Mouse (Mus musculus) embryonic facial prominence, embryonic 11.5 days (tissue): ENCODE results near the gene Git1. TPM values are rescaled to one million over a fixed set of nuclear protein-coding genes. Genes with fewer than 3 reads are reported as not detected.

Experiments used
- ATAC-seq: fragments of 200-750 bp; cut with Nextera tagmentation; replicated peaks from 2 replicates; pipeline ENCODE4 v1.8.0; 2017; ENCODE audit warnings: low read depth; ENCODE audit not compliant: insufficient number of reproducible peaks, low FRiP score, low TSS enrichment
- DNase-seq: peaks from one replicate; pipeline ENCODE4 v3.0.0-alpha.2; 2015; ENCODE audit warnings: low spot score
- H3K27ac ChIP-seq: fragments of 300-500 bp; sonication (generic); replicated peaks from 2 replicates; pipeline ENCODE4 v1.5.1; 2014; ENCODE audit warnings: mild to moderate bottlenecking, low read depth, low read length, control low read depth
- H3K27me3 ChIP-seq: fragments of 300-500 bp; sonication (generic); 2 replicates; pipeline ENCODE4 v1.6.1; 2014; ENCODE audit warnings: mild to moderate bottlenecking, low read length, moderate library complexity, mixed read lengths; ENCODE audit not compliant: control insufficient read depth, insufficient read depth
- H3K36me3 ChIP-seq: fragments of 300-500 bp; sonication (generic); replicated peaks from 2 replicates; pipeline ENCODE4 v1.6.1; 2014; ENCODE audit warnings: low read depth, mild to moderate bottlenecking, low read length, moderate library complexity, mixed read lengths; ENCODE audit not compliant: control insufficient read depth, insufficient read depth
- H3K4me1 ChIP-seq: fragments of 300-500 bp; sonication (generic); 2 replicates; pipeline ENCODE4 v1.6.1; 2014; ENCODE audit warnings: low read length, mixed read lengths; ENCODE audit not compliant: control insufficient read depth, insufficient read depth
- H3K4me2 ChIP-seq: fragments of 300-500 bp; sonication (generic); 2 replicates; pipeline ENCODE4 v1.6.1; 2014; ENCODE audit warnings: low read depth, mild to moderate bottlenecking, control low read depth, low read length, moderate library complexity
- H3K4me3 ChIP-seq: fragments of 300-500 bp; sonication (generic); 2 replicates; pipeline ENCODE4 v1.5.1; 2014; ENCODE audit warnings: low read depth, low read length, control low read depth
- H3K9ac ChIP-seq: fragments of 300-500 bp; sonication (generic); replicated peaks from 2 replicates; pipeline ENCODE4 v1.6.1; 2014; ENCODE audit warnings: mild to moderate bottlenecking, control low read depth, low read length
- H3K9me3 ChIP-seq: fragments of 300-500 bp; sonication (generic); replicated peaks from 2 replicates; pipeline ENCODE4 v1.6.1; 2016; ENCODE audit warnings: mild to moderate bottlenecking, low read length, inconsistent platforms, mixed read lengths; ENCODE audit not compliant: control insufficient read depth
- WGBS: fragments of 180-500 bp; shearing (Covaris S2); extraction: QIAGEN DNeasy Blood & Tissue Kit; methylation state at CpG from one replicate; pipeline ENCODE4 v1.1.7; 2014; 5-methylcytosine and 5-hydroxymethylcytosine counted together
- polyA plus RNA-seq: library from polyadenylated mRNA; unstranded; fragments of >200 nt; fragmentation: Nextera tagmentation; extraction: Ambion mirVana; gene quantifications from 2 replicates; pipeline ENCODE4 v1.2.1, GENCODE M21; 2014

Gene Git1
- polyA plus RNA-seq, 1 experiment from 2014 or later = 12.4 TPM

GRCm38 (mm10) chr11:77492311-77492871 lies 971 bp upstream of the Git1 start:
- H3K4me2 ChIP-seq = peak overlapping the region; percentile 80
- DNase-seq = peak; percentile 23
- under 1% methylated on average over 17 of the region's 18 CpGs for WGBS

DNA sequence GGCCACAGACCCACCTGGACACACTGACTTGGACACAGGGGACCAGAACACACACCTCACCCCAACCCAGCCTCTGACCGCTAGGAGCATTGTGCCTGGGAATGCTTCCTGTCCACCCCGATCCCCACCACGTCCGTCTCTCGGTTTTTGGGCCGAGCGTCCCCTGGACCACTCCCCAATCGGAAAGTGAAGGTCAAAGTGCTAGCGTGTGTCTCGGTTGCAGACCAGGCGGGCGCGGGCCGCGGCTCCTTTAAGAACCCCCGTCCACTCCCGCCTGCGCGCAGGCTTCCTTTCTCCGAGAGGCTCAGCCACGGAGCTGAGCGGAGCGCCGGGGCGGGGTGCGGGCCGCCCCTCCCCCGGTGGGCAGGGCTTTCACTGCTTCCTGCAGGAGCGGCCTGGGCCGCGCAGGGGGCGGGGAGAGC lies 440 bp upstream of the Git1 start:
- H3K4me1 ChIP-seq = peaks cover 8% of the 10 kb centered on the region
- H3K27me3 ChIP-seq = no peaks in the 10 kb centered on the region
- DNase-seq (peak; percentile 95), ATAC-seq (peak; percentile 55)
- H3K9ac ChIP-seq = peak overlapping the region; percentile 92
- no peaks in the 10 kb centered on the region for H3K36me3 ChIP-seq
- peak overlapping the region; percentile 80 for H3K4me2 ChIP-seq
- WGBS = 0% methylated on average over 31 of the region's 32 CpGs
- H3K4me3 ChIP-seq = peak overlapping the region; percentile 98
- no peaks in the 10 kb centered on the region for H3K9me3 ChIP-seq
- peak overlapping the region; percentile 11 for H3K27ac ChIP-seq

More at GRCm38 (mm10) chr11:77492311-77492871, 971 bp upstream of the Git1 start:
- no peaks in the 10 kb centered on the region for H3K9me3 ChIP-seq
- no peaks in the 10 kb centered on the region for H3K27me3 ChIP-seq
- H3K4me3 ChIP-seq = peak overlapping the region; percentile 98
- peaks cover 8% of the 10 kb centered on the region for H3K4me1 ChIP-seq
- peak overlapping the region; percentile 77 for H3K27ac ChIP-seq
- ATAC-seq = no peak
- H3K9ac ChIP-seq = peak overlapping the region; percentile 92
- H3K36me3 ChIP-seq = no peaks in the 10 kb centered on the region

DNA sequence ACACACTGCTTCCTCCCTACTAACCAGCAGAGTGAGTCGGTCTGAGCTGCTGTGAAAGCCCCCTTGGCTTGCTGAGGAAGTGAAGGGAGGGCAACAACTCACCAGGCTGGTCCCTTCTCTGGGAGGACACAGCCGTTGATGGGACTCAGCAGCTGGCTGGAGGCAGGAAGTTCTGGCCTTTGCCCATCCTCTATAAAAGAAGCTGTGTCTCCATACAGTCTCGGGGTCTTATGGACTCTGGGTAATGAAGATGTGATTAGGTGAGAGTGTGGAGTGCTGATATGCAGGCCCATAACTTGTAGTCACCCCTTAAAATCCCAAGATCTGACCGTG lies 948 bp downstream of the Git1 start:
- H3K4me1 ChIP-seq = peaks cover 8% of the 10 kb centered on the region
- DNase-seq = no peak

DNA sequence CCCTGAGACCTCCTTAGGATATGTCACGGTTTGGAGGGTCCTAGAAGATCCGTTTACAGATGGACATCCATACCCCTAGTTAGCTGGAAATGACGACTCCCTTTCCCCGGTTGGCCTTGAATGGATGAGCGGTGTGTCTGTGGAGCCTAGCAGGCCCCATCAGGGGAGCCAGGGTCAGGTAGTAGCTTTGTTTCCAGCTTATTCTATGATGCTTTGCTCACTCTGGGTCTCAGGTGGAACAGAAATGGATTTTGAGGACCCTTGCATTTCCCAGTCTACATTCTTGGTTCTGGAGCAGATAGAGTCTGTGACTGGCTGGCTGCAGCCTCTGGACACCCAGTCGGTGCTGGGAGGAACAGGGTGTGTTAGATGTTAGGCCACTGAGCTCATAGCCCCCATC lies 1.4 kb downstream of the Git1 start:
- no peak overlapping the region for H3K9ac ChIP-seq

More for the DNA sequence above, 948 bp downstream of the Git1 start:
- ATAC-seq = no peak
- Histone ChIP-seq H3K9me3 (no peaks in the 10 kb centered on the region), H3K27me3 (no peaks in the 10 kb centered on the region), H3K4me2 (peak overlapping the region; percentile 95), H3K9ac (peak overlapping the region; percentile 92), H3K27ac (no peak overlapping the region; the same call in 1 of the 2 replicates), H3K4me3 (peak overlapping the region; percentile 98), H3K36me3 (0 out of 2 replicates have a peak, but pooled peaks cover 1% of the 10 kb centered on the region)
- 29% methylated on average over 4 of the region's 4 CpGs for WGBS

GRCm38 (mm10) chr11:77495507-77495906 lies 2.1 kb downstream of the Git1 start:
- Histone ChIP-seq H3K4me3 (no peak overlapping the region), H3K9ac (no peak overlapping the region), H3K9me3 (no peaks in the 10 kb centered on the region), H3K4me1 (peaks cover 9% of the 10 kb centered on the region), H3K36me3 (peaks cover 3% of the 10 kb centered on the region; the same call in 1 of the 2 replicates), H3K27me3 (no peaks in the 10 kb centered on the region), H3K4me2 (no peak overlapping the region), H3K27ac (no peak overlapping the region)
- DNase-seq (no peak), ATAC-seq (no peak)

More for the DNA sequence above, 1.4 kb downstream of the Git1 start:
- 75% methylated on average over 6 of the region's 6 CpGs for WGBS
- H3K4me2 ChIP-seq = peak overlapping the region; percentile 95; the same call in 1 of the 2 replicates
- no peak for ATAC-seq
- H3K4me1 ChIP-seq = peaks cover 8% of the 10 kb centered on the region
- DNase-seq = no peak
- H3K4me3 ChIP-seq = peak overlapping the region; percentile 6; the same call in 1 of the 2 replicates
- no peaks in the 10 kb centered on the region for H3K27me3 ChIP-seq
- H3K27ac ChIP-seq = 0 out of 2 replicates have a peak overlapping the region, but pooled peaks have one; percentile 11
- H3K36me3 ChIP-seq = peaks cover 2% of the 10 kb centered on the region; the same call in 1 of the 2 replicates
- no peaks in the 10 kb centered on the region for H3K9me3 ChIP-seq

DNA sequence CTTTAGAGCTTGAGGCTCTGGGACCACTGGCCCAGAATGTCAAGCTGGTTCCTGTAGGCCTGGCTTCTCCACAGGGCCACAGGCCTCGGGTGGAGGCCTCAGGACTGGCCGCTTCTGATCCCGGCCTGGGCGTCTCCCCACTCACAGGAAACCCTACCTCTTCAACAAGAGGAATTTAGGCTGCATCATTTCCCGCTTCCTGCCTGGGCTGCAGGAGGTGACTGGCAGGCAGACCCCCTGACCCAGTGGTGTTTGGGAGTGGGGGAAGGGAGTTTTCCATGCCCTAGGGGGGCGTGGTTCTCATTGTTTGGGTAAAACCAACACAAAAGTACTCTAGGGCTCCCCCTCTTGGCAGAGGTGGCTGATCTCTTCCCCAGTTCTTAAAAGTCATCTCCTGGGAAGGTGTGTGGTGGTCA lies 4.0 kb downstream of the Git1 start:
- Histone ChIP-seq H3K4me1 (peaks cover 8% of the 10 kb centered on the region), H3K4me2 (no peak overlapping the region; the same call in 1 of the 2 replicates), H3K36me3 (peaks cover 5% of the 10 kb centered on the region; the same call in 1 of the 2 replicates), H3K27me3 (no peaks in the 10 kb centered on the region), H3K4me3 (no peak overlapping the region), H3K9ac (no peak overlapping the region), H3K27ac (peak overlapping the region; percentile 69), H3K9me3 (no peaks in the 10 kb centered on the region)
- ATAC-seq (no peak), DNase-seq (peak; percentile 90)
- 11% methylated on average over 6 of the region's 6 CpGs for whole genome bisulfite sequencing

- 24% methylated on average over 4 of the region's 4 CpGs for WGBS
- H3K9ac ChIP-seq = no peak overlapping the region; the same call in 1 of the 2 replicates
- H3K4me1 ChIP-seq = peaks cover 8% of the 10 kb centered on the region
Measured at GRCm38 (mm10) chr11:77497851-77498250, 4.5 kb downstream of the Git1 start.

More at GRCm38 (mm10) chr11:77497851-77498250, 4.5 kb downstream of the Git1 start:
- no peaks in the 10 kb centered on the region for H3K27me3 ChIP-seq
- no peak overlapping the region; the same call in 1 of the 2 replicates for H3K4me2 ChIP-seq
- DNase-seq (no peak), ATAC-seq (no peak)
- H3K27ac ChIP-seq = peak overlapping the region; percentile 59
- H3K9me3 ChIP-seq = no peaks in the 10 kb centered on the region
- no peak overlapping the region for H3K4me3 ChIP-seq
- H3K36me3 ChIP-seq = peaks cover 6% of the 10 kb centered on the region
